Mouse (Mus musculus) erythroblast, embryonic 14.5 days (primary cell): ENCODE data around the gene Hes6.

Experiments used
- GATA1 ChIP-seq: IDR thresholded peaks from 2 replicates; pipeline ENCODE4 v1.6.1; 2012; ENCODE audit warnings: low read length, inconsistent platforms, mixed read lengths
- TAL1 ChIP-seq: IDR thresholded peaks from 3 replicates; pipeline ENCODE4 v1.6.1; 2012; ENCODE audit warnings: low read length, inconsistent platforms, mixed read lengths

DNA sequence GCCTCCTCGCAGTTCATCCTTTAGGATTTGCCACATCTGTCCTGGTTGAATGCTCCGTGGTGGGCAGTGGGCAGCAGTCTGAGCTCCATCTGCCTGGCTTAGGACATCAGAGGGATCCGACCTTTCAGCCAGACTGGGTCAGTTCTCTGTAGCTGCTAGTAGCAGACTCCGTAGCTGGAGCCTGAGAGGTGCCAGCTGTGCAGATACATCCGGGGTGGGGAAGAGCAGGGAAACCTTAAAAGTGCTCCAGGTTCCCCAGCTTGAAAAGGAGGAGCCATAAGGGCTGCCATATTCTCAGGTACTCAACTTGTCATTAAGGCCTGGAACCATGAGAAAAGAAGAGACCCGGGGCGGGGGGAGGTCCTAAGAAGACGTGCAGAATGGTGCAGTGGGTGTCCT lies 48.0 kb downstream of the Hes6 start:
- TF ChIP-seq GATA1 = no peak
- TF ChIP-seq TAL1 = no peak
